Mouse (Mus musculus) CH12.LX (cell line): Measurements from ENCODE around the gene Kbtbd7. TPM values are rescaled to one million over a fixed set of nuclear protein-coding genes. Genes with fewer than 3 reads are reported as not detected.
A peak's percentile ranks its signal among the peaks of the same experiment; 100 is the strongest.

Experiments used
- DNase-seq: peaks from one replicate; pipeline ENCODE4 v3.0.0-alpha.2; 2013; ENCODE audit errors: extremely low read depth
- H3K27ac ChIP-seq: 2 replicates; pipeline ENCODE4 v1.5.1; 2012; ENCODE audit warnings: low read depth, mild to moderate bottlenecking, control low read depth, moderate library complexity; ENCODE audit not compliant: insufficient read depth
- H3K27me3 ChIP-seq: replicated peaks from 2 replicates; pipeline ENCODE3; 2012; ENCODE audit warnings: inconsistent platforms
- H3K36me3 ChIP-seq, 2 experiments: replicated peaks in 1 of 2; 2 replicates each; pipeline versions ENCODE3 to v1.6.1; 2012; ENCODE audit warnings: inconsistent platforms in 1 of 2, low read length in 1 of 2, mild to moderate bottlenecking in 1 of 2, mixed read lengths in 1 of 2, moderate library complexity in 1 of 2; ENCODE audit not compliant: control insufficient read depth in 1 of 2, insufficient read depth in 1 of 2
- H3K4me1 ChIP-seq, 2 experiments: 2 replicates each; pipeline ENCODE4 v1.6.1; 2012; ENCODE audit warnings: inconsistent platforms in 1 of 2, moderate library complexity in 1 of 2; ENCODE audit not compliant: insufficient read depth in 2 of 2, control insufficient read depth in 1 of 2
- H3K4me2 ChIP-seq: 2 replicates; pipeline ENCODE4 v1.6.1; 2012; ENCODE audit warnings: low read depth, mild to moderate bottlenecking, control low read depth; ENCODE audit not compliant: poor library complexity, insufficient read depth, severe bottlenecking
- H3K4me3 ChIP-seq, 3 experiments: fragments of 150-350 bp in 1 of 3; sonication (generic) in 1 of 3; replicated peaks in 1 of 3; 2 replicates each; pipeline versions ENCODE3 to v1.5.1; 2011 to 2012; ENCODE audit warnings: low read depth in 2 of 3, low read length in 2 of 3, mild to moderate bottlenecking in 2 of 3, moderate library complexity in 2 of 3, control low read depth in 1 of 3, improper control_type of control experiment in 1 of 3, inconsistent platforms in 1 of 3, mixed read lengths in 1 of 3; ENCODE audit not compliant: poor library complexity in 1 of 3
- H3K79me2 ChIP-seq: replicated peaks from 2 replicates; pipeline ENCODE4 v1.6.1; 2012; ENCODE audit warnings: mild to moderate bottlenecking, moderate library complexity; ENCODE audit not compliant: control insufficient read depth, poor library complexity, insufficient read depth, severe bottlenecking; ENCODE audit errors: extremely low read depth
- H3K9ac ChIP-seq: 2 replicates; pipeline ENCODE4 v1.6.1; 2012; ENCODE audit warnings: low read depth, mild to moderate bottlenecking, control low read depth, moderate library complexity; ENCODE audit not compliant: insufficient read depth
- H3K9me3 ChIP-seq: replicated peaks from 2 replicates; pipeline ENCODE3; 2012; ENCODE audit warnings: low read length, inconsistent platforms, mixed read lengths
- BHLHE40 ChIP-seq: IDR thresholded peaks from 2 replicates; pipeline ENCODE4 v1.6.1; 2011; ENCODE audit warnings: mild to moderate bottlenecking, low read depth, low read length, improper control_type of control experiment
- CHD1 ChIP-seq: IDR thresholded peaks from 2 replicates; pipeline ENCODE4 v1.6.1; 2012; ENCODE audit warnings: low read depth, low read length, improper control_type of control experiment, inconsistent platforms
- CHD2 ChIP-seq: IDR thresholded peaks from 2 replicates; pipeline ENCODE4 v1.6.1; 2011; ENCODE audit warnings: low read length, improper control_type of control experiment
- CTCF ChIP-seq, 2 experiments: IDR thresholded peaks in 1 of 2; conservative IDR thresholded peaks in 1 of 2; 2 replicates each; pipeline ENCODE4 v1.5.1; 2011 to 2012; ENCODE audit warnings: low read depth in 2 of 2, low read length in 2 of 2, improper control_type of control experiment in 1 of 2, inconsistent platforms in 1 of 2, mild to moderate bottlenecking in 1 of 2, moderate library complexity in 1 of 2
- ETS1 ChIP-seq: conservative IDR thresholded peaks from 2 replicates; pipeline ENCODE4 v1.6.1; 2012; ENCODE audit warnings: low read depth, mild to moderate bottlenecking, inconsistent platforms, low read length, improper control_type of control experiment, moderate library complexity
- GABPA ChIP-seq: IDR thresholded peaks from 2 replicates; pipeline ENCODE4 v1.6.1; 2012; ENCODE audit warnings: low read depth, low read length, improper control_type of control experiment, inconsistent platforms; ENCODE audit not compliant: insufficient replicate concordance
- IRF4 ChIP-seq: IDR thresholded peaks from 2 replicates; pipeline ENCODE4 v1.6.1; 2014; ENCODE audit warnings: low read depth, mild to moderate bottlenecking, inconsistent platforms, low read length, improper control_type of control experiment
- JUN ChIP-seq: IDR thresholded peaks from 2 replicates; pipeline ENCODE4 v1.6.1; 2011; ENCODE audit warnings: low read depth, mild to moderate bottlenecking, low read length, improper control_type of control experiment, moderate library complexity; ENCODE audit not compliant: insufficient read depth
- JUND ChIP-seq: conservative IDR thresholded peaks from 2 replicates; pipeline ENCODE4 v1.6.1; 2011; ENCODE audit warnings: low read depth, low read length, improper control_type of control experiment
- MAFK ChIP-seq: IDR thresholded peaks from 2 replicates; pipeline ENCODE4 v1.6.1; 2011; ENCODE audit warnings: low read length, improper control_type of control experiment; ENCODE audit not compliant: insufficient replicate concordance
- MAZ ChIP-seq: IDR thresholded peaks from 2 replicates; pipeline ENCODE4 v1.6.1; 2012; ENCODE audit warnings: low read depth, mild to moderate bottlenecking, inconsistent platforms, low read length, improper control_type of control experiment, moderate library complexity
- NELFE ChIP-seq: IDR thresholded peaks from 2 replicates; pipeline ENCODE4 v1.6.1; 2011; ENCODE audit warnings: low read depth, low read length, improper control_type of control experiment
- PAX5 ChIP-seq: IDR thresholded peaks from 2 replicates; pipeline ENCODE4 v1.6.1; 2012; ENCODE audit warnings: low read length, inconsistent platforms, mixed read lengths
- POLR2AphosphoS2 ChIP-seq: IDR thresholded peaks from 2 replicates; pipeline ENCODE4 v1.6.1; 2011; ENCODE audit warnings: low read depth, low read length, improper control_type of control experiment
- RAD21 ChIP-seq: IDR thresholded peaks from 2 replicates; pipeline ENCODE4 v1.6.1; 2011; ENCODE audit warnings: low read depth, mild to moderate bottlenecking, low read length, improper control_type of control experiment, moderate library complexity
- RCOR1 ChIP-seq: conservative IDR thresholded peaks from 2 replicates; pipeline ENCODE4 v1.6.1; 2012; ENCODE audit warnings: low read depth, mild to moderate bottlenecking, inconsistent platforms, low read length, improper control_type of control experiment
- TCF12 ChIP-seq: IDR thresholded peaks from 2 replicates; pipeline ENCODE4 v1.6.1; 2014; ENCODE audit warnings: low read depth, mild to moderate bottlenecking, inconsistent platforms, low read length, improper control_type of control experiment
- UBTF ChIP-seq: IDR thresholded peaks from 2 replicates; pipeline ENCODE4 v1.6.1; 2012; ENCODE audit warnings: low read depth, mild to moderate bottlenecking, inconsistent platforms, low read length, improper control_type of control experiment, moderate library complexity
- USF1 ChIP-seq: IDR thresholded peaks from 2 replicates; pipeline ENCODE4 v1.6.1; 2014; ENCODE audit warnings: low read depth, mild to moderate bottlenecking, inconsistent platforms, low read length, improper control_type of control experiment
- ZKSCAN1 ChIP-seq: IDR thresholded peaks from 2 replicates; pipeline ENCODE4 v1.6.1; 2012; ENCODE audit warnings: low read depth, inconsistent platforms, low read length, improper control_type of control experiment, borderline replicate concordance
- ZNF384 ChIP-seq: IDR thresholded peaks from 2 replicates; pipeline ENCODE4 v1.6.1; 2012; ENCODE audit warnings: low read depth, low read length, improper control_type of control experiment, inconsistent platforms
- dilution Hi-C: fragments of 300-500 bp; cut with MboI; formaldehyde crosslinking; loops from 2 replicates; pipeline ENCODE4 v1.14.3; 2020; ENCODE audit warnings: low sequenced_read_pairs; ENCODE audit not compliant: extremely low pct_unique_long_range_greater_than_20kb, extremely low pct_ligation_motif_present
- in situ Hi-C: fragments of 300-500 bp; cut with MboI; formaldehyde crosslinking; loops from 3 replicates; pipeline ENCODE4 v1.14.3; 2019; ENCODE audit warnings: low sequenced_read_pairs, low pct_ligation_motif_present, low pct_unique_long_range_greater_than_20kb, mixed read lengths
- polyA plus RNA-seq: library from polyadenylated mRNA; unstranded; fragments of >175 nt; gene quantifications from 2 replicates; pipeline ENCODE4 v1.2.1, GENCODE M21; 2012; ENCODE audit warnings: low read depth; ENCODE audit not compliant: insufficient read length
- total RNA-seq, 2 experiments: library from RNA; depleted of rRNA; stranded (reverse); fragments of 300-350 nt in 1 of 2; fragments of >200 nt in 1 of 2; gene quantifications; 2 replicates each; pipeline ENCODE4 v1.2.3; 2012 to 2014

The Kbtbd7 gene
- total and polyA plus RNA-seq, 3 experiments: 1.9 to 2.7 (median 2.6) TPM

GRCm38 (mm10) chr14:79460401-79460800 lies 34.1 kb downstream of the Kbtbd7 start:
- Histone ChIP-seq H3K79me2 (no peaks in the 10 kb centered on the region), H3K4me2 (no peak overlapping the region), H3K27ac (no peak overlapping the region), H3K9ac (no peak overlapping the region), H3K4me3 (no peak overlapping the region), H3K36me3 (peaks cover 22 to 38% of the 10 kb centered on the region in 2 experiments), H3K4me1 (peaks cover 0 to 14% of the 10 kb centered on the region in 2 experiments; a peak in 2 of 4 replicates), H3K27me3 (no peaks in the 10 kb centered on the region), H3K9me3 (no peaks in the 10 kb centered on the region)
- no peak for DNase-seq
- in situ Hi-C loops (no loop called here), dilution Hi-C loops (no loop called here)
- TF ChIP-seq ZKSCAN1 (no peak), BHLHE40 (no peak), CTCF (conservative IDR thresholded peaks at IDR 0.05 in 1 of 2, IDR thresholded peaks at IDR 0.05 in 1 of 2; ENCODE audit: low read depth in 2 of 2, low read length in 2 of 2) (peak in 1 of 2 experiments; percentile 27; a peak in 1 of 4 replicates)

GRCm38 (mm10) chr14:79460988-79461387 lies 34.7 kb downstream of the Kbtbd7 start:
- Histone ChIP-seq H3K27me3 (no peaks in the 10 kb centered on the region), H3K79me2 (no peaks in the 10 kb centered on the region), H3K27ac (no peak overlapping the region), H3K4me2 (no peak overlapping the region), H3K4me1 (peaks cover 0 to 14% of the 10 kb centered on the region in 2 experiments; a peak in 2 of 4 replicates), H3K9me3 (no peaks in the 10 kb centered on the region), H3K4me3 (no peak overlapping the region), H3K36me3 (peaks cover 24 to 44% of the 10 kb centered on the region in 2 experiments), H3K9ac (no peak overlapping the region)
- dilution Hi-C loops: no loop called here
- no peak for TF ChIP-seq GABPA
- no peak for TF ChIP-seq JUND
- TF ChIP-seq ZKSCAN1: no peak
- TF ChIP-seq IRF4: no peak
- TF ChIP-seq USF1: no peak
- no peak for TF ChIP-seq RAD21
- no peak for TF ChIP-seq ETS1
- TF ChIP-seq CHD1: no peak
- TF ChIP-seq TCF12: no peak
- TF ChIP-seq JUN: no peak
- TF ChIP-seq MAFK: no peak
- TF ChIP-seq ZNF384: no peak
- TF ChIP-seq PAX5: no peak
- no peak for TF ChIP-seq POLR2AphosphoS2
- TF ChIP-seq UBTF: no peak
- no peak for TF ChIP-seq RCOR1
- TF ChIP-seq NELFE: no peak
- TF ChIP-seq CHD2: no peak
- no peak for TF ChIP-seq MAZ
- no peak for DNase-seq
- in situ Hi-C loops: no loop called here
